Mouse (Mus musculus): ENCODE measurements around the gene Msi2.

The Msi2 gene

GRCm38 (mm10) chr11:88515736-88516583 is 202.4 kb downstream of the Msi2 start:
- DNase-seq (ENCODE audit: low read depth) = no peak

DNA sequence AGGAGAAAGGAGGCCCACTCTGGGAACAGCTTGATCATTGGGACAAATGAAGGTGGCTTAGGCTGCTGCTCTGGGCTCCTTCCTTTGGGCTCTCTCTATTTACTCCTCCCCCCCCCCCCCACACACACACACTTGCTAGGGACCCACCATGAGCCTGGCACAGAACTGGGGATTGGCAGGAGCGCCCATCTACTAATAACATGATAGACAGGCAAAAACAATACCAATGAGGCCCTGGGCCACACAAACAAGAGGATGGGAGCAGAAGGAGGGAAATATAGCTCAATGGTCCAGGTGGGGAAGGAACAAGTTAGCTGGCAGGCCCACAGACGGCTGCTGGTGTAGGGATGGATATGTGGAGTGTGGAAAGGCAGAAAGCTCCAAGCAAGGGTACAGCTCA is 203.0 kb downstream of the Msi2 start:
- DNase-seq (ENCODE audit: low read depth) = no peak

- no peak for DNase-seq (ENCODE audit: low read depth)
These were observed 204.0 kb downstream of the Msi2 start for GRCm38 (mm10) chr11:88514151-88514926.

- DNase-seq (ENCODE audit: low read depth) = no peak
These were observed 205.7 kb downstream of the Msi2 start for GRCm38 (mm10) chr11:88512580-88512979.

DNA sequence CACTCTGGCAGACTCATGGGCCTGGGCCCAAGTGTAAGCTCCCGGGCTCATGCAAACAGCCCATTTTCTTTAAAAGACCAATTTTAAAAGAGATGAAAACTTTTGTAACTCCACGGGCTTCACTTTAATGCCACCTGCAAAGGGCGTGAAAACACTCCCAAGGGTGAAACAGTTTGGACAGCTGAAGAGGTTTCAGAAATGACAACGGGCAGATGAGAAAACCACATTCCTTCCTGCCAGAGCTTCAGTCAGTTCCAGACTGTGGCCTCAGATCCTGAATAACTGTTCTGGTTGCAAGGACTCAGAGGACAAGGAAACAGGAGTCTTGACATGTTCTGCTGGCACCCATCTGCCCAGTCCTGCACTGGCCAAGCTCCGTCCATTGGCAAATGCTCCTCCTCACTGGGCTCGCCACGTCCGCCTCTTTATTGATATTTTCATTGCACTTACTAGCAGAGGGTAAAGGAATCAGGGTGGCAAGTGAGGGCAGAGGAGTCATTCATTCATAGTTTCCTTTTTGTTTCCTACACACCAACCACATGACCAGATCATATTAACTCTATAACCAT is 207.9 kb downstream of the Msi2 start:
- no peak for DNase-seq (ENCODE audit: low read depth)

DNA sequence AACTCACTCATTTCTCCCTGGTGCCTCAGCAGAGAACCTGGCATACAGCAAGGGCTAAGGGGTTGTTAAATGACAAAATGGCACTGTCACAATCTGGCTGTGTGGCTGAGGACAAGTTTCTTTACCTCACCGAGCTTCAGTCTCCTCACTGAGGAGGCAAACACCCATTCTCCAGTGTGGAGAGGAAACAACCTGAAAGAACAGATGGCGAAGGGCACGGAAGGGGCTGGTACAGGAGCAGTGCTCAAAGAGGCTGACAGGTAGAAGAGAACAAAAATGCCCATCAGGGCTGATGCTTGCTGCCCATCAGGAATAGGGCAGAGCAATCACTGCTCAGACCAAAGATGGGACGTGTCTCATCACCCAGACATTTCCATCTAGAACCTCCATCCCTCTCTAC is 208.8 kb downstream of the Msi2 start:
- DNase-seq (ENCODE audit: low read depth) = no peak

- no peak for DNase-seq (ENCODE audit: low read depth)
These were observed 210.2 kb downstream of the Msi2 start for GRCm38 (mm10) chr11:88508133-88508532.

- no peak for DNase-seq (ENCODE audit: low read depth)
These were observed 211.5 kb downstream of the Msi2 start for GRCm38 (mm10) chr11:88506544-88507419.

- no peak for DNase-seq (ENCODE audit: low read depth)
These were observed 212.2 kb downstream of the Msi2 start for GRCm38 (mm10) chr11:88506109-88506508.

- no peak for DNase-seq (ENCODE audit: low read depth)
These were observed 215.7 kb downstream of the Msi2 start for GRCm38 (mm10) chr11:88502566-88502965.

DNA sequence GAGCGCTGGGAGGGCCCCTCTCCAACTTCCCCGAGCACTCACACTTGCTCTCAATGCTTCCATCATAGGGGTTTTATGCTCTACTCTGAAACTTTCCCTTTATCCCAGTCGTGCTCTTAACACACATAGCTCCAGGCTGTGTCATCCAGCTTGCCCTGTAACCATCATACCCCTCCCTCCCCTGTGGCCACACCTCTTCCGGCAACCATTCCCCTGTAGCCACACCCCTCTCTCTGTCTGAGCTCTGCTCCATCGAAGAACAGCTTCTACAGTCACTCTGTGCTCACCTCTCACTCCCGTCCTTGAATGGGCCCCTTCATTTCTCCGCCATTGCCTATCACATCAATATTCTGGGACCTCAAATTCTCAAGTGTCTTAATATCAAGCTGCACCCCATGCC is 219.8 kb downstream of the Msi2 start:
- DNase-seq (ENCODE audit: low read depth) = no peak

GRCm38 (mm10) chr11:88496460-88496859 is 221.9 kb downstream of the Msi2 start:
- no peak for DNase-seq (ENCODE audit: low read depth)

DNA sequence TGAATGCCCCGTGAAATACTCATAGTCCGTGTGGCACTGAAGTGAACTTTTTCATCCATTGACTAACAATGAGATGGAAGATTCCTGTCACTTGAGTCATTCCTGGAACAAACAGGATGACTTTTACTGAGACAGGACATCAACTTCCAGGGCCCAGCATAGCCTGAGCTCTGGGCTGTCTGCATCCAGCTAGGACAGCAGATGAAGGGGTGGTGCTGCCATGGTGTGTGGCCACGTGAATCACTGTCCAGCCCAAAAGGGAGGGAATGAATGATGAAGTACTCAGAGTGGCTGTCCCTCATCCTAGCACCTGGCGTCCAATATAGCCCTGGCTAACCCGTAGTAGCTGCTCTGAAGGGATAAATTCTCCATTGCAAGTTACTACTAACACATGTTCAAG is 222.6 kb downstream of the Msi2 start:
- no peak for DNase-seq (ENCODE audit: low read depth)

DNA sequence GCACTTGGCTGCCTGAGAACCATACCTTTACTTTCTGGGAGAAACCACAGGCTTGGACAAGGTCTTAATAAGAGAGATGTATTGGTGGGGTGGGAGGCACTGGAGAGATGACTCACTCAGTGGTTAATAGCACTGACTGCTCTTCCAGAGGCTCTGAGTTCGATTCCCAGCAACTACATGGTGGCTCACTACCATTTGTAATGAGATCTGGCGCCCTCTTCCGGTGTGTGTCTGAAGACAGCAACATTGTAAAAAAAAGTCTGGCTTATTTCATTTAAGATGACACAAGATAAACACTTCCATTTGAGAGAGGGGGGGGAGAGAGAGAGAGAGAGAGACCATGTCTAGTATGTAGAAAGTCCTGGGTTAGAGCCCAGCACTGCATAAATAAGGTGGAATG is 223.3 kb downstream of the Msi2 start:
- DNase-seq (ENCODE audit: low read depth) = no peak

GRCm38 (mm10) chr11:88493795-88494559 is 224.3 kb downstream of the Msi2 start:
- DNase-seq (ENCODE audit: low read depth) = no peak

- DNase-seq (ENCODE audit: low read depth) = no peak
These were observed 225.7 kb downstream of the Msi2 start for GRCm38 (mm10) chr11:88492585-88492984.

DNA sequence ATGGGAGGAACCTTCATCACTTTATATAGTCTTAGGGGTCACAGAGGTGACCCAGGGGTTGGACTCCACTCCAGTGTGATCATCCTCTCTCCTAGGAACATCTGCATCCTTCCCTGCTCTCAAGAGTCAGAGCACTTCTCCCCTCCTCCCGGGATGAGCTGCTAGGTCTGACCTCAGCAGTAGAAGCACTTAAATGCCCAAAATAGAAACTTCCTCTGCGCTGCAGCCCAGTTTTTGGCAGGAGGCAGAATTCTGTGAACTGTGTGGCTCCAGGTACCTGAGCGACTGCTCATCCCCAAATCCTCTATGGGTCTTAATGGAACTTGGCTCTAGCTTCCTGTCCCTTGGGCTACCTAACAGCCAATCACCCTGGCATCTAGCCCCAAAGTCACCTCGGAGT is 228.3 kb downstream of the Msi2 start:
- no peak for DNase-seq (ENCODE audit: low read depth)

DNA sequence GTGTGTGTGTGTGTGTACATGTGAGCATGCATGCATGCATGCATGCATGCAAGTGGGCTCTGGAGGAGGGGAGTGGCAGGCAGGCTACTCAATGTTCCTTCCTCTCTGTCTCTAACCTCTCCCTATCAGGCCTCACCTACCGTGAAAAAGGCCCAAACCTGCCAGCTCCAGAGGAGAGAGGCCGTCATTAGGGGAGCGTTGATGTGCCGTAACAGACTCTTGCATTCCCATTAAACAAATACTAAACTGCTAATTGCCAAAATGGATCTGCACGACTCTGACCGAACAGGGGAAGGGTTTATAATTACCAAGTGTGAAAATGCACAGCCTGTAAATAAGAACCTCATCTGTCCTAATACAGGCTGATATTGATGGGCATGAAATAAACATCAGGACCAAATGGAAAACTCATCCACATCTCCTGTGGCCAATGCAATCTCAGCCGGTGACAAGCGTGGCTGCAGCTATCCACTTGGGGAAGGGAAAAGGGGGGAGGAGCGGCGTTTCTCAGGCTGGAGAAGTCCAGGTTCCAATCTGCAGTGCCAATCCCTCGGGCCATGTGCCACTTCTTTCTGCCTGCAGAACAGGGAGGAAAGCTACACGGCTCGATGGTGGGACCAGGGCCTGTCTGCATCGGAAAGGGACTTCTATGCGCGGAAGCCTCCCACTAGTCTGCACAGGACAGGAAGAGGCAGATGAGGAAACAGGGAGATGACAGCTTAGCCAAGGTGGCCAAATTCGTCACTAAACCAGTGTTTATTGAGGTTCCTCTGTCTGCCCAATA is 229.2 kb downstream of the Msi2 start:
- no peak for DNase-seq (ENCODE audit: low read depth)

- DNase-seq (ENCODE audit: low read depth) = no peak
These were observed 230.0 kb downstream of the Msi2 start for GRCm38 (mm10) chr11:88488175-88488940.

- DNase-seq (ENCODE audit: low read depth) = no peak
These were observed 232.3 kb downstream of the Msi2 start for GRCm38 (mm10) chr11:88485987-88486386.

Measured in c-Kit-positive CD71-negative TER-119-negative erythroid progenitor cells, embryonic 14.5 days (primary cell).